Mouse (Mus musculus): ENCODE measurements around the gene Usp34. TPM values are rescaled to one million over a fixed set of nuclear protein-coding genes. Genes with fewer than 3 reads are reported as not detected.

The Usp34 gene
- polyA plus RNA-seq (2015; fragmentation: Nextera tagmentation; extraction: Ambion mirVana) = 19.0 and 24.9 TPM in 2 replicates

DNA sequence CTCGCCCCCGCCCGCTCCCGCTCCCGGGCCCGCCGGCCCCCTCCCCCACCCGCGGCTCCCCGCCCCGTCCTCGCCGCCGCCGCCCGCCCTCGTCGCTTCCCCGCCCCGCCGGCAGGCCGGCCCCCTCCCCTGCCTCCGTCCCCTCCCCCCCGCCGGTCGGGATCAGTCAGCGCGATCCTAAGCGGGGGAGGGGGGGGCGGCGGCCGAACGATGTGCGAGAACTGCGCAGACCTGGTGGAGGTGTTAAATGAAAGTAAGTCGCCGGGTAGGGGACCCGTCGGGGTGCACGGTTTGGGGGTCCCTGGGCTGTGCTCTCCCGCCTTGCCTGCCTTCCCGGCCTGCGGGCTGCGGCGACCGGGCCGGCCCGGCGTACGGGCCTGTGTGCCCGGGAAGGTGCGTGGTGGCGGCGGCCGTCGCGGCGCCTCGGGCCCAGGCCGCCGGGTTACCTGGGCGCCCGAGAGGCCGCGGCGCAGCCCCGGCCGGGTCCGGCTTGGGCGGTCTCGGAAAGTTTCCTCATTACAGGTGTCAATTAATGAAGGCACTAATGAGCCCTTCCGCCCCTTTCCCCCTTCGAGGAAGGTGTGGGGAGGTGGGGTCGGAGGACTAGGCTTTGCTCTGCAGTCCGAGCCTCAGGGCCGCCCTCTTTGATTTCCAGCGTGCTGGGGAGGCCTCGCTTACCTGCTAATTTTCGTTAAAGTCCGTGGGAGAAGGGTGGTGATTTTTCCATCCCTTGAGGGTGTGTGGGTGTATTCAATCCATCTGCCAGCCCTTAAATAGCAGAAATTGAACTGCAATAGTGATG is at the start of gene Usp34:
Gene Usp34 (plus strand): TSS at position 132 of the 802 bp plus-strand sequence.
- Histone ChIP-seq H3K4me2 (ENCODE audit: low read depth, low read length) (peak within 1 kb of the TSS; percentile 77), H3K4me3 (replicated peaks; ENCODE audit: low read length) (peak within 1 kb of the TSS; percentile 96), H3K27ac (ENCODE audit: low read length) (peak within 1 kb of the TSS; percentile 99), H3K9ac (ENCODE audit: low read length) (peak within 1 kb of the TSS; percentile 96), H3K36me3 (ENCODE audit: control insufficient read depth, insufficient read depth, low read length) (no peaks in the 10 kb centered on the region), H3K27me3 (ENCODE audit: control insufficient read depth, insufficient read depth, low read length) (no peaks in the 10 kb centered on the region), H3K9me3 (replicated peaks; ENCODE audit: control insufficient read depth, low read length) (no peaks in the 10 kb centered on the region), H3K4me1 (ENCODE audit: control insufficient read depth, insufficient read depth, low read length) (peaks cover 11% of the 10 kb centered on the region; the same call in 1 of the 2 replicates)
- peak; percentile 71 for ATAC-seq (ENCODE audit: insufficient read depth, low FRiP score)
- WGBS = under 1% methylated on average over 47 of the region's 80 CpGs

DNA sequence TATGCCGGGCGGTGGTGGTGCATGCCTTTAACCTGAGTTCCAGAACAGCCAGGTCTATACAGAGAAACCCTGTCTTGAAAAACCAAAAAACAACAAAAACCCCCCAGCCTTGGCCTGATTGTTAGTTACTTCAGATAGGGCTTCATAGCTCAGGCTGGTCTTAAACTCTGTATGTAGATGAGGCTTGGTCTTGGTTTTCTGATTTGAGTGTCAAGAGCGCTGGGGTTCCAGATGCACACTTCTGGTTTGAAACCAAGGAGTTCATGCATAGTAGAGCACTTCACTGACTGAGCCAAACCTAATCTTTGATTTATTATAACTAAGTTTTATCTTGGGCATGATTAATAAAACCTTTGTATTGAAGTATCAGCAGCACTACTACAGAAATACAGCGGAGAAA is 47.6 kb upstream of the Usp34 start:
- WGBS = 91% methylated on average over 4 of the region's 4 CpGs
- Histone ChIP-seq H3K27me3 (ENCODE audit: control insufficient read depth, insufficient read depth, low read length) (no peaks in the 10 kb centered on the region), H3K4me2 (ENCODE audit: low read depth, low read length) (no peak overlapping the region), H3K4me1 (ENCODE audit: control insufficient read depth, insufficient read depth, low read length) (peaks cover 10% of the 10 kb centered on the region; the same call in 1 of the 2 replicates), H3K9ac (ENCODE audit: low read length) (no peak overlapping the region), H3K9me3 (replicated peaks; ENCODE audit: control insufficient read depth, low read length) (no peaks in the 10 kb centered on the region), H3K27ac (ENCODE audit: low read length) (no peak overlapping the region), H3K4me3 (replicated peaks; ENCODE audit: low read length) (no peak overlapping the region), H3K36me3 (ENCODE audit: control insufficient read depth, insufficient read depth, low read length) (0 out of 2 replicates have a peak, but pooled peaks cover 9% of the 10 kb centered on the region)
- ATAC-seq (ENCODE audit: insufficient read depth, low FRiP score) = no peak

GRCm38 (mm10) chr11:23259481-23259880 is 47.2 kb upstream of the Usp34 start:
- no peaks in the 10 kb centered on the region for H3K27me3 ChIP-seq (ENCODE audit: control insufficient read depth, insufficient read depth, low read length)
- H3K9me3 ChIP-seq (replicated peaks; ENCODE audit: control insufficient read depth, low read length) = no peaks in the 10 kb centered on the region
- no peak overlapping the region for H3K4me3 ChIP-seq (replicated peaks; ENCODE audit: low read length)
- no peak overlapping the region for H3K27ac ChIP-seq (ENCODE audit: low read length)
- H3K4me1 ChIP-seq (ENCODE audit: control insufficient read depth, insufficient read depth, low read length) = peaks cover 9% of the 10 kb centered on the region; the same call in 1 of the 2 replicates
- H3K4me2 ChIP-seq (ENCODE audit: low read depth, low read length) = no peak overlapping the region
- 84% methylated on average over 1 of the region's 1 CpGs for WGBS
- 0 out of 2 replicates have a peak, but pooled peaks cover 11% of the 10 kb centered on the region for H3K36me3 ChIP-seq (ENCODE audit: control insufficient read depth, insufficient read depth, low read length)
- H3K9ac ChIP-seq (ENCODE audit: low read length) = no peak overlapping the region
- no peak for ATAC-seq (ENCODE audit: insufficient read depth, low FRiP score)

DNA sequence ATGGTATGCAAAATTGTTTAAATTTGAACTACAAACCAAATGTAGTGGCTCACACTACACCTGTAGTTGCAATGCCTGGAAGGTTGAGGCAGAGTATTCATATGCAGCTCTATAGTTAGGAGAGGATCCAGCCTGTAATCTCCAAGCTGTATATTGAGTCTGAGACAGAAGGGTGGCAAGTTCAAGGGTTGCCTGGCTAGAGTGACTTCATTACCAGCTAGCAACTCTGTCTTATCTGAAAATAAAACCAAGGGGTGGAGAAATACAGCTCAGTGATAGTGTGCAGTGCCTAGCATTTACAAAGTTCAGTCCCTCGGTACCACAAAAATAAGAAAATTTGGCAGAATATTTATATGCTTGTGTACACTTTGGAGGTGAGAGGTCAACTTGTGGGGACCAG is 46.5 kb upstream of the Usp34 start:
- no peak overlapping the region for H3K9ac ChIP-seq (ENCODE audit: low read length)
- 68% methylated on average over 1 of the region's 1 CpGs for WGBS
- H3K4me2 ChIP-seq (ENCODE audit: low read depth, low read length) = no peak overlapping the region
- H3K36me3 ChIP-seq (ENCODE audit: control insufficient read depth, insufficient read depth, low read length) = peaks cover 18% of the 10 kb centered on the region
- no peak overlapping the region for H3K4me3 ChIP-seq (replicated peaks; ENCODE audit: low read length)
- H3K9me3 ChIP-seq (replicated peaks; ENCODE audit: control insufficient read depth, low read length) = no peaks in the 10 kb centered on the region
- no peak for ATAC-seq (ENCODE audit: insufficient read depth, low FRiP score)
- H3K27me3 ChIP-seq (ENCODE audit: control insufficient read depth, insufficient read depth, low read length) = no peaks in the 10 kb centered on the region
- H3K4me1 ChIP-seq (ENCODE audit: control insufficient read depth, insufficient read depth, low read length) = peaks cover 5% of the 10 kb centered on the region; the same call in 1 of the 2 replicates
- H3K27ac ChIP-seq (ENCODE audit: low read length) = no peak overlapping the region

DNA sequence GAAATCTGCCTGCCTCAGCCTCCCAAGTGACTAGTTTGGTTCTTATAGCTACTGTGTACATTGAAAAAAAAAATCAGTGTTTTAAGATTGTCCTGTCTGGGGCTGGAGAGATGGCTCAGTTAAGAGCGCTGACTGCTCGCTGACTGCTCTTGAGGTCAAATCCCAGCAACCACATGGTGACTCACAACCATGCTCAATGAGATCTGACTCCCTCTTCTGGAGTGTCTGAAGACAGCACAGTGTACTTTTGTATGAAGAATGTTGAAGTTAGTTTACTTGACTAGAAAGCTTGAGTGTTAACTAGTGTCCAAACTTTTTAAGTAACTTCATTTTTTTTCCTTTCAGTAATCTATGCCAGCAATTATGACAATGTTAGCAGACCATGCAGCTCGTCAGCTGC is 45.2 kb upstream of the Usp34 start:
- no peak for ATAC-seq (ENCODE audit: insufficient read depth, low FRiP score)
- no peak overlapping the region for H3K27ac ChIP-seq (ENCODE audit: low read length)
- WGBS = 72% methylated on average over 3 of the region's 3 CpGs

DNA sequence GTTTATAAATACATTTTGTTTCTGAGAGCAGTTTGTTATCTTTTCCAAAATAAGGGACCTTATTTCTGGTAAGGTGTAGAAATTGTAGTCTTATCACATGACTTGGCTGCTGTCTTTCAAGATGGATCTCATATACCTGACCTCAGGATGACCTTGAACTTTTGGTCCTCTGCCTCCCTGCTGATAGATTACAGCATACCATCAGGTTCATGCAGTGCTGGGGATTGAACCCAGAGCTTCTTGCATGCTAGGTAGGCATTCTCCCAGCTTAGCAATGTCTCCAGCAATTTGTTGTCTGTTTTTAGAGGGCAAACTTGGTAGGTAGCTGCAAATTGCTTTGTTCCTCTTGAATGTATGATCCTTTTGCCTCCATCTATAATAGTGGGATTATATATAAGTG is 41.7 kb upstream of the Usp34 start:
- no peaks in the 10 kb centered on the region for H3K4me1 ChIP-seq (ENCODE audit: control insufficient read depth, insufficient read depth, low read length)
- no peak overlapping the region for H3K9ac ChIP-seq (ENCODE audit: low read length)
- H3K27me3 ChIP-seq (ENCODE audit: control insufficient read depth, insufficient read depth, low read length) = no peaks in the 10 kb centered on the region
- no peak overlapping the region for H3K4me3 ChIP-seq (replicated peaks; ENCODE audit: low read length)
- ATAC-seq (ENCODE audit: insufficient read depth, low FRiP score) = no peak
- no peak overlapping the region for H3K4me2 ChIP-seq (ENCODE audit: low read depth, low read length)
- no peaks in the 10 kb centered on the region for H3K9me3 ChIP-seq (replicated peaks; ENCODE audit: control insufficient read depth, low read length)
- peaks cover 21% of the 10 kb centered on the region for H3K36me3 ChIP-seq (ENCODE audit: control insufficient read depth, insufficient read depth, low read length)
- no peak overlapping the region for H3K27ac ChIP-seq (ENCODE audit: low read length)

More for the DNA sequence above, 45.2 kb upstream of the Usp34 start:
- Histone ChIP-seq H3K4me3 (replicated peaks; ENCODE audit: low read length) (no peak overlapping the region), H3K9ac (ENCODE audit: low read length) (no peak overlapping the region), H3K9me3 (replicated peaks; ENCODE audit: control insufficient read depth, low read length) (no peaks in the 10 kb centered on the region), H3K4me2 (ENCODE audit: low read depth, low read length) (no peak overlapping the region), H3K27me3 (ENCODE audit: control insufficient read depth, insufficient read depth, low read length) (no peaks in the 10 kb centered on the region), H3K36me3 (ENCODE audit: control insufficient read depth, insufficient read depth, low read length) (peaks cover 21% of the 10 kb centered on the region), H3K4me1 (ENCODE audit: control insufficient read depth, insufficient read depth, low read length) (peaks cover 5% of the 10 kb centered on the region; the same call in 1 of the 2 replicates)

- 60% methylated on average over 4 of the region's 4 CpGs for WGBS
- Histone ChIP-seq H3K36me3 (ENCODE audit: control insufficient read depth, insufficient read depth, low read length) (peaks cover 5% of the 10 kb centered on the region; the same call in 1 of the 2 replicates), H3K9ac (ENCODE audit: low read length) (no peak overlapping the region), H3K27ac (ENCODE audit: low read length) (no peak overlapping the region), H3K27me3 (ENCODE audit: control insufficient read depth, insufficient read depth, low read length) (no peaks in the 10 kb centered on the region), H3K4me3 (replicated peaks; ENCODE audit: low read length) (no peak overlapping the region), H3K4me2 (ENCODE audit: low read depth, low read length) (no peak overlapping the region), H3K9me3 (replicated peaks; ENCODE audit: control insufficient read depth, low read length) (no peaks in the 10 kb centered on the region), H3K4me1 (ENCODE audit: control insufficient read depth, insufficient read depth, low read length) (no peaks in the 10 kb centered on the region)
- no peak for ATAC-seq (ENCODE audit: insufficient read depth, low FRiP score)
These were observed 34.6 kb upstream of the Usp34 start for GRCm38 (mm10) chr11:23271770-23272724.

GRCm38 (mm10) chr11:23275780-23276179 is 30.9 kb upstream of the Usp34 start:
- H3K4me2 ChIP-seq (ENCODE audit: low read depth, low read length) = no peak overlapping the region
- no peak overlapping the region for H3K27ac ChIP-seq (ENCODE audit: low read length)
- ATAC-seq (ENCODE audit: insufficient read depth, low FRiP score) = no peak
- H3K9ac ChIP-seq (ENCODE audit: low read length) = no peak overlapping the region
- no peaks in the 10 kb centered on the region for H3K27me3 ChIP-seq (ENCODE audit: control insufficient read depth, insufficient read depth, low read length)
- H3K9me3 ChIP-seq (replicated peaks; ENCODE audit: control insufficient read depth, low read length) = no peaks in the 10 kb centered on the region
- H3K36me3 ChIP-seq (ENCODE audit: control insufficient read depth, insufficient read depth, low read length) = peaks cover 18% of the 10 kb centered on the region
- WGBS = 73% methylated on average over 3 of the region's 3 CpGs
- H3K4me1 ChIP-seq (ENCODE audit: control insufficient read depth, insufficient read depth, low read length) = no peaks in the 10 kb centered on the region
- H3K4me3 ChIP-seq (replicated peaks; ENCODE audit: low read length) = no peak overlapping the region

DNA sequence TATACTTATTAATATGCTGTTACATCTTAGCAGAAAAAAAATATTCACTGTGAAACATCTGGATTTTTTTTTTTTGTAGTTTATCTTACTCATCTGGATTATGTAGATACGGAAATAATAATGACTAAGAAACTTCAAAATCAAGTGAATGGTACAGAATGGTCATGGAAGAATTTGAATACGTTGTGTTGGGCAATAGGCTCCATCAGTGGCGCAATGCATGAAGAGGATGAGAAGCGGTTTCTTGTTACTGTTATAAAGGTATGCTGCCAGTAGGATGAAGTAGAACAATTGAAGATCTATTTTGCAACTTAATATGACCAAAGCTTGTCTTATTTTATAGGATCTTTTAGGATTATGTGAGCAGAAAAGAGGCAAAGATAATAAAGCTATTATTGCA is 22.2 kb upstream of the Usp34 start:
- no peaks in the 10 kb centered on the region for H3K9me3 ChIP-seq (replicated peaks; ENCODE audit: control insufficient read depth, low read length)
- 92% methylated on average over 4 of the region's 4 CpGs for WGBS
- H3K27ac ChIP-seq (ENCODE audit: low read length) = no peak overlapping the region
- H3K36me3 ChIP-seq (ENCODE audit: control insufficient read depth, insufficient read depth, low read length) = peaks cover 41% of the 10 kb centered on the region
- no peak overlapping the region for H3K9ac ChIP-seq (ENCODE audit: low read length)
- no peaks in the 10 kb centered on the region for H3K27me3 ChIP-seq (ENCODE audit: control insufficient read depth, insufficient read depth, low read length)
- no peak overlapping the region for H3K4me2 ChIP-seq (ENCODE audit: low read depth, low read length)
- no peaks in the 10 kb centered on the region for H3K4me1 ChIP-seq (ENCODE audit: control insufficient read depth, insufficient read depth, low read length)
- no peak for ATAC-seq (ENCODE audit: insufficient read depth, low FRiP score)
- no peak overlapping the region for H3K4me3 ChIP-seq (replicated peaks; ENCODE audit: low read length)

Data from stomach, embryonic 16.5 days (tissue).